Mouse (Mus musculus): ENCODE measurements around the gene Dbx2. TPM values are rescaled to one million over a fixed set of nuclear protein-coding genes. Genes with fewer than 3 reads are reported as not detected.

Gene Dbx2
- polyA plus RNA-seq, 1 experiment from 2014 or later = 1.1 TPM

GRCm38 (mm10) chr15:95651824-95652223 lies 3.9 kb downstream of the Dbx2 start:
- 1% methylated on average over 3 of the region's 3 CpGs for WGBS
- DNase-seq (ENCODE audit: low spot score) = peak; percentile 28
- H3K4me2 ChIP-seq (ENCODE audit: low read depth, severe bottlenecking) = no peak overlapping the region

GRCm38 (mm10) chr15:95643505-95644029 lies 12.2 kb downstream of the Dbx2 start:
- H3K9ac ChIP-seq (ENCODE audit: low read length) = no peak overlapping the region
- WGBS = 86% methylated on average over 15 of the region's 15 CpGs
- no peaks in the 10 kb centered on the region for H3K9me3 ChIP-seq (ENCODE audit: control insufficient read depth, low read length)
- no peak overlapping the region for H3K27ac ChIP-seq (replicated peaks; ENCODE audit: low read depth, low read length)
- no peaks in the 10 kb centered on the region for H3K36me3 ChIP-seq (ENCODE audit: control insufficient read depth, insufficient read depth, low read length)
- ATAC-seq (ENCODE audit: insufficient number of reproducible peaks, low FRiP score, low TSS enrichment, low read depth) (no peak), DNase-seq (ENCODE audit: low spot score) (no peak)
- H3K4me3 ChIP-seq (ENCODE audit: low read depth, low read length) = no peak overlapping the region
- H3K27me3 ChIP-seq (ENCODE audit: control insufficient read depth, insufficient read depth, low read length) = no peaks in the 10 kb centered on the region
- H3K4me1 ChIP-seq (ENCODE audit: control insufficient read depth, insufficient read depth, low read length) = peaks cover 12% of the 10 kb centered on the region; the same call in 1 of the 2 replicates
- H3K4me2 ChIP-seq (ENCODE audit: low read depth, severe bottlenecking) = no peak overlapping the region

More at GRCm38 (mm10) chr15:95651824-95652223, 3.9 kb downstream of the Dbx2 start:
- Histone ChIP-seq H3K4me3 (ENCODE audit: low read depth, low read length) (no peak overlapping the region), H3K27ac (replicated peaks; ENCODE audit: low read depth, low read length) (no peak overlapping the region), H3K9ac (ENCODE audit: low read length) (no peak overlapping the region), H3K27me3 (ENCODE audit: control insufficient read depth, insufficient read depth, low read length) (peaks cover 34% of the 10 kb centered on the region), H3K36me3 (ENCODE audit: control insufficient read depth, insufficient read depth, low read length) (no peaks in the 10 kb centered on the region), H3K9me3 (ENCODE audit: control insufficient read depth, low read length) (no peaks in the 10 kb centered on the region), H3K4me1 (ENCODE audit: control insufficient read depth, insufficient read depth, low read length) (peaks cover 4% of the 10 kb centered on the region)
- ATAC-seq (ENCODE audit: insufficient number of reproducible peaks, low FRiP score, low TSS enrichment, low read depth) = no peak

GRCm38 (mm10) chr15:95640347-95640746 lies 15.4 kb downstream of the Dbx2 start:
- Histone ChIP-seq H3K9ac (ENCODE audit: low read length) (no peak overlapping the region), H3K36me3 (ENCODE audit: control insufficient read depth, insufficient read depth, low read length) (no peaks in the 10 kb centered on the region), H3K27ac (replicated peaks; ENCODE audit: low read depth, low read length) (peak overlapping the region; percentile 68; the same call in 1 of the 2 replicates), H3K4me3 (ENCODE audit: low read depth, low read length) (no peak overlapping the region), H3K4me1 (ENCODE audit: control insufficient read depth, insufficient read depth, low read length) (peaks cover 14% of the 10 kb centered on the region; the same call in 1 of the 2 replicates), H3K4me2 (ENCODE audit: low read depth, severe bottlenecking) (peak overlapping the region; percentile 20; the same call in 1 of the 2 replicates), H3K9me3 (ENCODE audit: control insufficient read depth, low read length) (no peaks in the 10 kb centered on the region), H3K27me3 (ENCODE audit: control insufficient read depth, insufficient read depth, low read length) (no peaks in the 10 kb centered on the region)
- ATAC-seq (ENCODE audit: insufficient number of reproducible peaks, low FRiP score, low TSS enrichment, low read depth) = peak; percentile 70; the same call in 1 of the 2 replicates
- DNase-seq (ENCODE audit: low spot score) = peak; percentile 69
- 8% methylated on average over 11 of the region's 11 CpGs for WGBS

GRCm38 (mm10) chr15:95639829-95640134 lies 16.0 kb downstream of the Dbx2 start:
- H3K4me2 ChIP-seq (ENCODE audit: low read depth, severe bottlenecking) = no peak overlapping the region
- ATAC-seq (ENCODE audit: insufficient number of reproducible peaks, low FRiP score, low TSS enrichment, low read depth) (no peak), DNase-seq (ENCODE audit: low spot score) (no peak)
- H3K4me1 ChIP-seq (ENCODE audit: control insufficient read depth, insufficient read depth, low read length) = peaks cover 10% of the 10 kb centered on the region; the same call in 1 of the 2 replicates
- H3K36me3 ChIP-seq (ENCODE audit: control insufficient read depth, insufficient read depth, low read length) = no peaks in the 10 kb centered on the region
- no peak overlapping the region for H3K4me3 ChIP-seq (ENCODE audit: low read depth, low read length)
- peak overlapping the region; percentile 68 for H3K27ac ChIP-seq (replicated peaks; ENCODE audit: low read depth, low read length)
- H3K27me3 ChIP-seq (ENCODE audit: control insufficient read depth, insufficient read depth, low read length) = no peaks in the 10 kb centered on the region
- no peaks in the 10 kb centered on the region for H3K9me3 ChIP-seq (ENCODE audit: control insufficient read depth, low read length)
- 52% methylated on average over 9 of the region's 9 CpGs for WGBS
- no peak overlapping the region for H3K9ac ChIP-seq (ENCODE audit: low read length)

GRCm38 (mm10) chr15:95639115-95639828 lies 16.5 kb downstream of the Dbx2 start:
- DNase-seq (ENCODE audit: low spot score) = peak; percentile 33
- Histone ChIP-seq H3K36me3 (ENCODE audit: control insufficient read depth, insufficient read depth, low read length) (no peaks in the 10 kb centered on the region), H3K9ac (ENCODE audit: low read length) (no peak overlapping the region), H3K9me3 (ENCODE audit: control insufficient read depth, low read length) (no peaks in the 10 kb centered on the region), H3K4me1 (ENCODE audit: control insufficient read depth, insufficient read depth, low read length) (peaks cover 10% of the 10 kb centered on the region; the same call in 1 of the 2 replicates), H3K4me2 (ENCODE audit: low read depth, severe bottlenecking) (no peak overlapping the region), H3K27me3 (ENCODE audit: control insufficient read depth, insufficient read depth, low read length) (no peaks in the 10 kb centered on the region), H3K4me3 (ENCODE audit: low read depth, low read length) (no peak overlapping the region), H3K27ac (replicated peaks; ENCODE audit: low read depth, low read length) (peak overlapping the region; percentile 68)
- ATAC-seq (ENCODE audit: insufficient number of reproducible peaks, low FRiP score, low TSS enrichment, low read depth) = no peak
- WGBS = 66% methylated on average over 20 of the region's 20 CpGs

- Histone ChIP-seq H3K36me3 (ENCODE audit: control insufficient read depth, insufficient read depth, low read length) (no peaks in the 10 kb centered on the region), H3K27ac (replicated peaks; ENCODE audit: low read depth, low read length) (no peak overlapping the region), H3K4me3 (ENCODE audit: low read depth, low read length) (no peak overlapping the region), H3K9me3 (ENCODE audit: control insufficient read depth, low read length) (no peaks in the 10 kb centered on the region), H3K4me2 (ENCODE audit: low read depth, severe bottlenecking) (no peak overlapping the region), H3K27me3 (ENCODE audit: control insufficient read depth, insufficient read depth, low read length) (no peaks in the 10 kb centered on the region), H3K4me1 (ENCODE audit: control insufficient read depth, insufficient read depth, low read length) (no peaks in the 10 kb centered on the region), H3K9ac (ENCODE audit: low read length) (no peak overlapping the region)
- ATAC-seq (ENCODE audit: insufficient number of reproducible peaks, low FRiP score, low TSS enrichment, low read depth) (no peak), DNase-seq (ENCODE audit: low spot score) (no peak)
- WGBS = 91% methylated on average over 4 of the region's 4 CpGs
Measured at GRCm38 (mm10) chr15:95624396-95624795, 31.4 kb downstream of the Dbx2 start.

- Histone ChIP-seq H3K4me3 (ENCODE audit: low read depth, low read length) (no peak overlapping the region), H3K4me2 (ENCODE audit: low read depth, severe bottlenecking) (no peak overlapping the region), H3K27me3 (ENCODE audit: control insufficient read depth, insufficient read depth, low read length) (no peaks in the 10 kb centered on the region), H3K27ac (replicated peaks; ENCODE audit: low read depth, low read length) (no peak overlapping the region), H3K9ac (ENCODE audit: low read length) (no peak overlapping the region), H3K36me3 (ENCODE audit: control insufficient read depth, insufficient read depth, low read length) (no peaks in the 10 kb centered on the region), H3K9me3 (ENCODE audit: control insufficient read depth, low read length) (no peaks in the 10 kb centered on the region), H3K4me1 (ENCODE audit: control insufficient read depth, insufficient read depth, low read length) (no peaks in the 10 kb centered on the region)
- ATAC-seq (ENCODE audit: insufficient number of reproducible peaks, low FRiP score, low TSS enrichment, low read depth) = no peak
- DNase-seq (ENCODE audit: low spot score) = no peak
- 61% methylated on average over 8 of the region's 8 CpGs for WGBS
Measured at GRCm38 (mm10) chr15:95622797-95623196, 33.0 kb downstream of the Dbx2 start.

- no peak overlapping the region for H3K27ac ChIP-seq (replicated peaks; ENCODE audit: low read depth, low read length)
- ATAC-seq (ENCODE audit: insufficient number of reproducible peaks, low FRiP score, low TSS enrichment, low read depth) (no peak), DNase-seq (ENCODE audit: low spot score) (no peak)
- 70% methylated on average over 1 of the region's 1 CpGs for WGBS
- H3K9me3 ChIP-seq (ENCODE audit: control insufficient read depth, low read length) = no peaks in the 10 kb centered on the region
- no peaks in the 10 kb centered on the region for H3K36me3 ChIP-seq (ENCODE audit: control insufficient read depth, insufficient read depth, low read length)
- H3K4me3 ChIP-seq (ENCODE audit: low read depth, low read length) = no peak overlapping the region
- no peaks in the 10 kb centered on the region for H3K27me3 ChIP-seq (ENCODE audit: control insufficient read depth, insufficient read depth, low read length)
- no peaks in the 10 kb centered on the region for H3K4me1 ChIP-seq (ENCODE audit: control insufficient read depth, insufficient read depth, low read length)
- no peak overlapping the region for H3K4me2 ChIP-seq (ENCODE audit: low read depth, severe bottlenecking)
- no peak overlapping the region for H3K9ac ChIP-seq (ENCODE audit: low read length)
Measured at GRCm38 (mm10) chr15:95612600-95612999, 43.2 kb downstream of the Dbx2 start.
